Comparison of ENCODE assay signal across 25 mouse cellular contexts in genomic region chr5:122411892-122412291, GRCm38 (mm10). TPM values are rescaled to one million over a fixed set of nuclear protein-coding genes. Genes with fewer than 3 reads are reported as not detected.
DNase-seq lines count a peak whose midpoint lies in the region; ATAC-seq and TF ChIP-seq lines count a peak whose summit lies in the region.
"Had no signal": no experiment of that assay in that cellular context is flagged by ENCODE, and none has a peak within 500 bp of the region (broad histone marks: within the 10 kb centered on the region; RNA-seq: fewer than 3 reads in every experiment).

No protein-coding gene starts in this region.

- H3K9me3 ChIP-seq in heart, embryonic 12.5 days (replicated peaks), result peaks cover 8% of the 10 kb centered on the region; the same call in 1 of the 2 replicates
- H3K9me3 ChIP-seq in lung, postnatal 0 days (ENCODE audit: low read length), result no peaks in the 10 kb centered on the region
- H3K9me3 ChIP-seq: embryonic facial prominence, embryonic 13.5 days; embryonic facial prominence, embryonic 15.5 days; forebrain, embryonic 12.5 days had no signal

- TF ChIP-seq EP300 in lung, postnatal 0 days (IDR thresholded peaks at IDR 0.05), result no peak

- DNase-seq in heart, adult 11 months, result peak; percentile 95
- peak; percentile 23 for DNase-seq in lung, postnatal 0 days (ENCODE audit: low spot score)
- no peak for DNase-seq in lung, adult 18-20 months
- peak; percentile 22 for DNase-seq in NIH3T3 (ENCODE audit: low read depth)
- DNase-seq: adrenal gland, adult 2 months; adrenal gland, postnatal 10 days; adrenal gland, postnatal 25 days; B cell, adult 2 months; cerebellum, adult 11 months; cerebellum, adult 18-20 months; cerebellum, adult 8-10 months; cerebellum, adult 9-11 months; cerebellum, postnatal 14 days; cerebellum, postnatal 36 days; embryo, embryonic 11 days had no signal

- no peak overlapping the region for H3K4me2 ChIP-seq in heart, embryonic 12.5 days
- H3K4me2 ChIP-seq in lung, postnatal 0 days (replicated peaks; ENCODE audit: low read depth, low read length), result no peak overlapping the region
- H3K4me2 ChIP-seq: embryonic facial prominence, embryonic 13.5 days; embryonic facial prominence, embryonic 15.5 days; forebrain, embryonic 12.5 days had no signal

- H3K27me3 ChIP-seq in heart, embryonic 12.5 days (replicated peaks), result no peaks in the 10 kb centered on the region
- H3K27me3 ChIP-seq in lung, postnatal 0 days (replicated peaks; ENCODE audit: insufficient read depth, low read length), result no peaks in the 10 kb centered on the region
- H3K27me3 ChIP-seq: CH12.LX; embryonic facial prominence, embryonic 13.5 days; embryonic facial prominence, embryonic 15.5 days; forebrain, embryonic 12.5 days had no signal

- no peaks in the 10 kb centered on the region for H3K4me1 ChIP-seq in heart, embryonic 12.5 days (replicated peaks)
- no peaks in the 10 kb centered on the region for H3K4me1 ChIP-seq in lung, postnatal 0 days (ENCODE audit: insufficient read depth, low read depth, low read length)
- H3K4me1 ChIP-seq: embryonic facial prominence, embryonic 13.5 days; forebrain, embryonic 10.5 days; forebrain, embryonic 12.5 days had no signal

- ATAC-seq in heart, embryonic 12.5 days (ENCODE audit: insufficient number of reproducible peaks, low FRiP score), result no peak
- ATAC-seq in lung, postnatal 0 days, result no peak
- ATAC-seq: CD4-positive, CD25-positive, alpha-beta regulatory T cell, adult 4 months; forebrain, embryonic 14.5 days; forebrain, embryonic 16.5 days had no signal

- H3K36me3 ChIP-seq in heart, embryonic 12.5 days, result peaks cover 23% of the 10 kb centered on the region
- 0 out of 2 replicates have a peak, but pooled peaks cover under 1% of the 10 kb centered on the region for H3K36me3 ChIP-seq in lung, postnatal 0 days (ENCODE audit: insufficient read depth, low read length)

- H3K4me3 ChIP-seq in heart, embryonic 12.5 days, result no peak overlapping the region
- H3K4me3 ChIP-seq in lung, postnatal 0 days (ENCODE audit: low read depth, low read length), result no peak overlapping the region
- H3K4me3 ChIP-seq: embryonic facial prominence, embryonic 13.5 days; embryonic facial prominence, embryonic 15.5 days; erythroblast, embryonic 14.5 days; forebrain, embryonic 10.5 days; forebrain, embryonic 12.5 days had no signal

- no peak for TF ChIP-seq CTCF in lung, postnatal 0 days (IDR thresholded peaks at IDR 0.05)

- no peak overlapping the region for H3K9ac ChIP-seq in heart, embryonic 12.5 days
- H3K9ac ChIP-seq in lung, postnatal 0 days (replicated peaks; ENCODE audit: low read depth), result no peak overlapping the region
- H3K9ac ChIP-seq: embryonic facial prominence, embryonic 13.5 days; embryonic facial prominence, embryonic 15.5 days; forebrain, embryonic 12.5 days had no signal

- 82% methylated on average over 5 of the region's 5 CpGs for WGBS in heart, embryonic 12.5 days
- WGBS in lung, postnatal 0 days, result 65% methylated on average over 5 of the region's 5 CpGs

- no peak overlapping the region for H3K27ac ChIP-seq in heart, embryonic 12.5 days (ENCODE audit: poor library complexity, severe bottlenecking)
- H3K27ac ChIP-seq in lung, postnatal 0 days (ENCODE audit: low read length), result no peak overlapping the region
- H3K27ac ChIP-seq: embryonic facial prominence, embryonic 13.5 days; forebrain, embryonic 10.5 days; forebrain, embryonic 12.5 days had no signal

RNA-seq across cellular contexts. Expression of gene Anapc7, which starts 9.6 kb away (rescaled TPM):
- 32.0 and 35.4 TPM in 2 replicates for polyA plus RNA-seq in heart, embryonic 12.5 days (2016; fragmentation: Nextera tagmentation; extraction: Ambion mirVana)
- polyA plus RNA-seq in lung, postnatal 0 days (2015; fragmentation: Nextera tagmentation; extraction: Ambion mirVana), result 25.2 and 26.5 TPM in 2 replicates

RNA-seq across cellular contexts. Expression of gene Arpc3, which starts 20.2 kb away (rescaled TPM):
- polyA plus RNA-seq in heart, embryonic 12.5 days (2016; fragmentation: Nextera tagmentation; extraction: Ambion mirVana), result 105 and 109 TPM in 2 replicates
- polyA plus RNA-seq in lung, postnatal 0 days (2015; fragmentation: Nextera tagmentation; extraction: Ambion mirVana), result 169 and 177 TPM in 2 replicates

RNA-seq across cellular contexts. Expression of gene Fam216a, which starts 39.7 kb away (rescaled TPM):
- polyA plus RNA-seq in heart, embryonic 12.5 days (2016; fragmentation: Nextera tagmentation; extraction: Ambion mirVana), result 59.3 and 64.2 TPM in 2 replicates
- polyA plus RNA-seq in lung, postnatal 0 days (2015; fragmentation: Nextera tagmentation; extraction: Ambion mirVana), result 41.0 and 42.1 TPM in 2 replicates

RNA-seq across cellular contexts. Expression of gene Gpn3, which starts 40.2 kb away (rescaled TPM):
- polyA plus RNA-seq in heart, embryonic 12.5 days (2016; fragmentation: Nextera tagmentation; extraction: Ambion mirVana), result 58.7 and 59.1 TPM in 2 replicates
- 61.2 and 69.2 TPM in 2 replicates for polyA plus RNA-seq in lung, postnatal 0 days (2015; fragmentation: Nextera tagmentation; extraction: Ambion mirVana)

RNA-seq across cellular contexts. Expression of gene Vps29, which starts 57.7 kb away (rescaled TPM):
- polyA plus RNA-seq in heart, embryonic 12.5 days (2016; fragmentation: Nextera tagmentation; extraction: Ambion mirVana), result 219 and 232 TPM in 2 replicates
- polyA plus RNA-seq in lung, postnatal 0 days (2015; fragmentation: Nextera tagmentation; extraction: Ambion mirVana), result 189 and 193 TPM in 2 replicates

Comparison
In these comparisons a context has a peak if more than half of its experiments do, and no peak if none do; other contexts are left out.
1. DNase-seq: peak in heart, adult 11 months (single experiment), lung, postnatal 0 days (single experiment) and NIH3T3 (single experiment); none in lung, adult 18-20 months (0 of 2).